Mouse (Mus musculus) gastrocnemius, postnatal 25 days (tissue): ENCODE results near the gene Nt5dc3. TPM values are rescaled to one million over a fixed set of nuclear protein-coding genes. Genes with fewer than 3 reads are reported as not detected.

Source experiments
- DNase-seq: peaks from one replicate; pipeline ENCODE4 v3.0.0; 2022
- total RNA-seq, 2 experiments: library from RNA; stranded (reverse); gene quantifications; 1 replicate in 1 of 2; 2 replicates in 1 of 2; pipeline ENCODE4 v1.2.3; 2021

Gene Nt5dc3
- total RNA-seq, 2 experiments from 2014 or later, result 30.0 to 38.2 TPM

GRCm38 (mm10) chr10:86814292-86815131, 35.7 kb downstream of the Nt5dc3 start:
- no peak for DNase-seq

- DNase-seq, result no peak
Measured at GRCm38 (mm10) chr10:86815133-86815532, 36.3 kb downstream of the Nt5dc3 start.

GRCm38 (mm10) chr10:86819649-86820165, 40.9 kb downstream of the Nt5dc3 start:
- peak; percentile 46 for DNase-seq

GRCm38 (mm10) chr10:86821014-86821413, 42.2 kb downstream of the Nt5dc3 start:
- no peak for DNase-seq

GRCm38 (mm10) chr10:86824093-86824492, 45.3 kb downstream of the Nt5dc3 start:
- no peak for DNase-seq

GRCm38 (mm10) chr10:86824871-86825270, 46.1 kb downstream of the Nt5dc3 start:
- no peak for DNase-seq

- DNase-seq, result peak; percentile 81
Measured at GRCm38 (mm10) chr10:86825871-86826522, 47.2 kb downstream of the Nt5dc3 start.

GRCm38 (mm10) chr10:86826929-86827328, 48.1 kb downstream of the Nt5dc3 start:
- DNase-seq, result no peak

- DNase-seq, result no peak
Measured at GRCm38 (mm10) chr10:86828221-86829135, 49.7 kb downstream of the Nt5dc3 start.

GRCm38 (mm10) chr10:86829515-86829914, 50.7 kb downstream of the Nt5dc3 start:
- no peak for DNase-seq

- no peak for DNase-seq
Measured at GRCm38 (mm10) chr10:86836784-86837183, 58.0 kb downstream of the Nt5dc3 start.

GRCm38 (mm10) chr10:86838827-86839226, 60.0 kb downstream of the Nt5dc3 start:
- DNase-seq, result no peak

GRCm38 (mm10) chr10:86842659-86843058, 63.9 kb downstream of the Nt5dc3 start:
- DNase-seq, result no peak

- no peak for DNase-seq
Measured at GRCm38 (mm10) chr10:86846926-86847467, 68.2 kb downstream of the Nt5dc3 start.

- no peak for DNase-seq
Measured at GRCm38 (mm10) chr10:86849087-86849486, 70.3 kb downstream of the Nt5dc3 start.

GRCm38 (mm10) chr10:86849508-86849907, 70.7 kb downstream of the Nt5dc3 start:
- DNase-seq, result no peak

- no peak for DNase-seq
Measured at GRCm38 (mm10) chr10:86852160-86852559, 73.4 kb downstream of the Nt5dc3 start.

- DNase-seq, result no peak
Measured at GRCm38 (mm10) chr10:86853433-86853832, 74.6 kb downstream of the Nt5dc3 start.

- DNase-seq, result no peak
Measured at GRCm38 (mm10) chr10:86860396-86860795, 81.6 kb downstream of the Nt5dc3 start.

GRCm38 (mm10) chr10:86862496-86862895, 83.7 kb downstream of the Nt5dc3 start:
- DNase-seq, result no peak

- DNase-seq, result no peak
Measured at GRCm38 (mm10) chr10:86863429-86863828, 84.6 kb downstream of the Nt5dc3 start.

- DNase-seq, result no peak
Measured at GRCm38 (mm10) chr10:86872121-86872520, 93.3 kb downstream of the Nt5dc3 start.
